Mouse (Mus musculus) CH12F3 (cell line): Measurements from ENCODE around the gene Ago3.

Source experiments
- in situ Hi-C: fragments of 300-500 bp; cut with MboI; formaldehyde crosslinking; loops from 2 replicates; pipeline ENCODE4 v1.14.3; 2020; ENCODE audit warnings: low sequenced_read_pairs

The Ago3 gene

GRCm38 (mm10) chr4:126428682-126429346, 542 bp downstream of the Ago3 start:
- in situ Hi-C loops = no loop called here

GRCm38 (mm10) chr4:126423866-126424265, 5.5 kb downstream of the Ago3 start:
- in situ Hi-C loops = no loop called here

- in situ Hi-C loops = no loop called here
These were observed 13.6 kb downstream of the Ago3 start for GRCm38 (mm10) chr4:126415707-126416106.

- in situ Hi-C loops = no loop called here
These were observed 16.8 kb downstream of the Ago3 start for GRCm38 (mm10) chr4:126412526-126412925.

GRCm38 (mm10) chr4:126371497-126371896, 57.9 kb downstream of the Ago3 start:
- in situ Hi-C loops = no loop called here

GRCm38 (mm10) chr4:126360069-126360468, 69.3 kb downstream of the Ago3 start:
- in situ Hi-C loops = no loop called here

GRCm38 (mm10) chr4:126343451-126343850, 85.9 kb downstream of the Ago3 start:
- in situ Hi-C loops = no loop called here

GRCm38 (mm10) chr4:126339461-126339860, 89.9 kb downstream of the Ago3 start:
- in situ Hi-C loops = no loop called here

- in situ Hi-C loops = no loop called here
These were observed 97.0 kb downstream of the Ago3 start for GRCm38 (mm10) chr4:126332358-126332757.

GRCm38 (mm10) chr4:126331751-126332150, 97.6 kb downstream of the Ago3 start:
- in situ Hi-C loops = no loop called here

GRCm38 (mm10) chr4:126330295-126330694, 99.1 kb downstream of the Ago3 start:
- in situ Hi-C loops = no loop called here

GRCm38 (mm10) chr4:126326036-126326435, 103.3 kb downstream of the Ago3 start:
- in situ Hi-C loops = loop anchor here (10.0 kb wide), 1 partner anchor 219 kb away; no protein-coding TSS in a partner anchor

GRCm38 (mm10) chr4:126325281-126325861, 104.0 kb downstream of the Ago3 start, which contains the start of gene Tekt2:
Gene Tekt2, minus strand, starts transcription at chr4:126325688.
- in situ Hi-C loops = loop anchor here (10.0 kb wide), 1 partner anchor 219 kb away; no protein-coding TSS in a partner anchor

- in situ Hi-C loops = loop anchor here (10.0 kb wide), 1 partner anchor 220 kb away; no protein-coding TSS in a partner anchor
These were observed 104.5 kb downstream of the Ago3 start for GRCm38 (mm10) chr4:126324861-126325260.

GRCm38 (mm10) chr4:126322646-126323045, 106.7 kb downstream of the Ago3 start:
- in situ Hi-C loops = loop anchor here (10.0 kb wide), 1 partner anchor 222 kb away; no protein-coding TSS in a partner anchor

GRCm38 (mm10) chr4:126321854-126322511, 107.4 kb downstream of the Ago3 start:
- in situ Hi-C loops = loop anchor here (10.0 kb wide), 1 partner anchor 223 kb away; no protein-coding TSS in a partner anchor

GRCm38 (mm10) chr4:126321111-126321853, 108.1 kb downstream of the Ago3 start, which contains the start of gene Adprhl2:
Gene Adprhl2, minus strand, starts transcription at chr4:126321703.
- in situ Hi-C loops = loop anchor here (10.0 kb wide), 1 partner anchor 224 kb away; no protein-coding TSS in a partner anchor

- in situ Hi-C loops = loop anchor here (10.0 kb wide), 1 partner anchor 225 kb away; no protein-coding TSS in a partner anchor
These were observed 109.5 kb downstream of the Ago3 start for GRCm38 (mm10) chr4:126319806-126320205.

- in situ Hi-C loops = no loop called here
These were observed 112.8 kb downstream of the Ago3 start for GRCm38 (mm10) chr4:126316443-126317040.

- in situ Hi-C loops = no loop called here
These were observed 113.4 kb downstream of the Ago3 start for GRCm38 (mm10) chr4:126315931-126316330.
